Mouse (Mus musculus): ENCODE measurements around the gene M1ap.

DNA sequence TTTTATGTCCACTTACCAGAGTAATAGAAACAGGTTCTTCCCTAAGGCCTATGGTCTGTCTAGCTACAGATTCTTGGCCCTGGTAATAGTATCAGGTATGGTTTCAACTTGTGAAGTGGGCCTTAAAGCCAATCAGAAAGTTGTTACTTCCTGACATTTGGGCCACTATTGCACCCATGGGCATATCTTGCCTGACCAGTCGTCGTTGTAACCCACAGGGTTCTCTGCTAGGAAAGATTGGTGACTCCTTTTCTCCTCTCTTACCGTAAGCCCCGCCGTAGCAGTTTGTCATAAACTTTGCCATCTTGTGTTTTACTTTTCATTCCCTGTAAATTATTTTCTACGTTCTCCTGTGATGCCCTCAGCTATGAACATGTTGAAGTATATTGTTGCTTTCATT lies 73.4 kb downstream of the M1ap start:
- no peak for TF ChIP-seq TCF12 (IDR thresholded peaks at IDR 0.05; ENCODE audit: insufficient read depth, poor library complexity, severe bottlenecking)
- TF ChIP-seq POLR2A (IDR thresholded peaks at IDR 0.05; ENCODE audit: insufficient read length, low read depth) = no peak
- TF ChIP-seq MAX (IDR thresholded peaks at IDR 0.05; ENCODE audit: low read depth) = no peak
- TF ChIP-seq USF1 (IDR thresholded peaks at IDR 0.05; ENCODE audit: low read depth) = no peak
- no peak for TF ChIP-seq MYOD1 (IDR thresholded peaks at IDR 0.05; ENCODE audit: control insufficient read depth in 1 of 3, insufficient read length in 2 of 3, low read depth in 2 of 3)
- no peak for TF ChIP-seq TCF3 (IDR thresholded peaks at IDR 0.05; ENCODE audit: insufficient read length, low read depth)
- no peak for TF ChIP-seq MYOG (IDR thresholded peaks at IDR 0.05; ENCODE audit: control insufficient read depth in 1 of 3, insufficient read depth in 1 of 3, insufficient read length in 2 of 3, low read depth in 2 of 3)
- TF ChIP-seq E2F4 (IDR thresholded peaks at IDR 0.05; ENCODE audit: insufficient read depth) = no peak
- TF ChIP-seq POLR2AphosphoS2 (IDR thresholded peaks at IDR 0.05; ENCODE audit: insufficient read length, low read depth) = no peak
